Mouse (Mus musculus) effector memory CD4-positive, alpha-beta T cell, adult 5 months (primary cell): ENCODE data around the gene Gbe1. TPM values are rescaled to one million over a fixed set of nuclear protein-coding genes. Genes with fewer than 3 reads are reported as not detected.

Experiments used
- polyA plus RNA-seq: library from polyadenylated mRNA; unstranded; fragments of 100-300 nt; shearing (Covaris generic); gene quantifications from one replicate; pipeline ENCODE4 v1.2.1, GENCODE M21; 2017

The Gbe1 gene
- polyA plus RNA-seq, result 24.7 TPM

DNA sequence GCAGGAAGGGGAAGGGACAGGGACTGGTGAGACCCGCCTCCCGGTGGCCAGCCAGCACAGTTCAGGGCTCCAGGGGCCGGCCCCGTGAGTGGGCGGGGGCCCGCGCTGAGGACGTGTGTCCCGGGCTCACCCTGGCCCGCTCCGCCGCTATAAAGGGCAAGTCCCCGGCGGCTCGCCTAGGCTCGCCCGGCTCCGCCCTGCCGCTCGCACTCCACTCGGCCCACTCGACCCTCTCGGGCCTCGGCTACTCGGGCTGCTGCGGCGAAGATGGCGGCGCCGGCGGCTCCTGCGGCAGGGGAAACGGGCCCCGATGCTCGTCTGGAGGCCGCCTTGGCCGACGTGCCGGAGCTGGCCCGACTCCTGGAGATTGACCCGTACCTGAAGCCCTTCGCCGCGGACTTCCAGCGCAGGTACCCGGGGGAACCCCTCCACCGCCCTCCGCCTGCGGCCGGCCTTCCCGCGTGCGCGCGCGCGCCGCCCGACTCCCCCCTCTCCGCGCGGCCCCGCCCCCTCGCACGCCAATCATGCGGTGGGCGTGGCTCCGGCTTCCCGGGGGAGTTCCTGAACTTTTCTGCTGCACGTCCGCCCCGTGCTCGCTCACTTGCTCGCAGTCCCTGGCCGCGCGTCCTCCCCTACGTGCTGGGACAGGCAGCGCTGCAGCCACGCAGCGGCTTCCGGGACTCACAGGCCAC is at the start of gene Gbe1:
Gene Gbe1 (plus strand): TSS at position 64 of the 692 bp plus-strand sequence.

